Mouse (Mus musculus) left cerebral cortex, adult 11 months (tissue): ENCODE measurements around the gene Pigo.
A peak's percentile ranks its signal among the peaks of the same experiment; 100 is the strongest.
"Not testable (repeated sequence)": the region's sequence is repeated elsewhere in the genome, so short reads cannot be mapped to it uniquely, and the experiment has no call there.

ENCODE experiments used
- DNase-seq: peaks from one replicate; pipeline ENCODE4 v3.0.0; 2022; ENCODE audit warnings: low spot score

Pigo gene

GRCm38 (mm10) chr4:43001272-43001671, 24.3 kb downstream of the Pigo start:
- DNase-seq, result no peak

- peak; percentile 99 for DNase-seq
Measured at GRCm38 (mm10) chr4:43000141-43000986, 25.3 kb downstream of the Pigo start, which contains the start of gene Vcp. Gene Vcp (minus strand): TSS chr4:43000507.

GRCm38 (mm10) chr4:42999451-43000140, 26.0 kb downstream of the Pigo start:
- DNase-seq, result peak; percentile 57

- DNase-seq, result no peak
Measured at GRCm38 (mm10) chr4:42998022-42998421, 27.6 kb downstream of the Pigo start.

- no peak for DNase-seq
Measured at GRCm38 (mm10) chr4:42988296-42988695, 37.3 kb downstream of the Pigo start.

GRCm38 (mm10) chr4:42980467-42980866, 45.2 kb downstream of the Pigo start:
- DNase-seq, result not testable (repeated sequence)

GRCm38 (mm10) chr4:42978062-42978461, 47.6 kb downstream of the Pigo start:
- no peak for DNase-seq

GRCm38 (mm10) chr4:42973868-42974267, 51.8 kb downstream of the Pigo start:
- no peak for DNase-seq

- no peak for DNase-seq
Measured at GRCm38 (mm10) chr4:42972952-42973351, 52.7 kb downstream of the Pigo start.

- DNase-seq, result no peak
Measured at GRCm38 (mm10) chr4:42969304-42969703, 56.3 kb downstream of the Pigo start, which contains the start of gene 1700022I11Rik. Gene 1700022I11Rik (plus strand): TSS chr4:42969604.
